In the genomic region with DNA sequence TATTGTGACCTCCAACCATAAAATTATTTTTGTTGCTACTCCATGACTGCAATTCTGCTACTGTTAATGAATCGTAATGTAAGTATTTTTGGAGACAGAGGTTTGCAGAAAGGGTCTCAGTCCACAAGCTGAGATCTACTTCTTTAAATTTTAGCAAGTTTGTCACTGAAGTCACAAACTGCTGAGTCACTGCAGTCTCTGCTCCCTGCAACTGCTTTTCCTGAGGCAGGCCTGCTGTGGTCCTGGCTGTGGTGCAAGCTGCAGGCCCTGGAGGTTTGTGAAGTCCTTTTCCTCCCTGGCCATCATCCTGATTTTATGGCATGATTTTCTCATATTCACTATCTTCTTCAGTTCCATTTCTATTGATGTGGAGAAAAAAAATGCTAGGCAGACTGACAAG, we compare ENCODE assay signal across 20 mouse cellular contexts.
DNase-seq lines count a peak whose midpoint lies in the region; ATAC-seq lines count a peak whose summit lies in the region.
"Had no signal": no experiment of that assay in that cellular context is flagged by ENCODE, and none has a peak within 500 bp of the region (broad histone marks: within the 10 kb centered on the region; RNA-seq: fewer than 3 reads in every experiment).

No protein-coding gene starts in this region.

- intact Hi-C loops in heart, postnatal 14 days (cut with DNase I) = no loop called here

- no peak overlapping the region for H3K4me3 ChIP-seq in heart, embryonic 11.5 days (ENCODE audit: low read depth, low read length)
- H3K4me3 ChIP-seq in hindbrain, embryonic 12.5 days = no peak overlapping the region
- H3K4me3 ChIP-seq in intestine, embryonic 16.5 days (ENCODE audit: low read length) = no peak overlapping the region
- H3K4me3 ChIP-seq: hindbrain, embryonic 15.5 days; liver, embryonic 13.5 days; midbrain, embryonic 12.5 days; myocyte had no signal

- no peaks in the 10 kb centered on the region for H3K4me1 ChIP-seq in heart, embryonic 11.5 days (ENCODE audit: control insufficient read depth, insufficient read depth, low read length)
- no peaks in the 10 kb centered on the region for H3K4me1 ChIP-seq in hindbrain, embryonic 12.5 days
- H3K4me1 ChIP-seq in intestine, embryonic 16.5 days (ENCODE audit: control insufficient read depth, insufficient read depth, low read length) = no peaks in the 10 kb centered on the region
- H3K4me1 ChIP-seq: hindbrain, embryonic 15.5 days; liver, embryonic 13.5 days; midbrain, embryonic 12.5 days had no signal

- no peaks in the 10 kb centered on the region for H3K36me3 ChIP-seq in heart, embryonic 11.5 days (ENCODE audit: control insufficient read depth, insufficient read depth, low read length)
- no peaks in the 10 kb centered on the region for H3K36me3 ChIP-seq in hindbrain, embryonic 12.5 days
- no peaks in the 10 kb centered on the region for H3K36me3 ChIP-seq in intestine, embryonic 16.5 days (ENCODE audit: control insufficient read depth, insufficient read depth, low read length)
- H3K36me3 ChIP-seq: hindbrain, embryonic 15.5 days; liver, embryonic 13.5 days; midbrain, embryonic 12.5 days had no signal

- no peak overlapping the region for H3K4me2 ChIP-seq in heart, embryonic 11.5 days
- no peak overlapping the region for H3K4me2 ChIP-seq in hindbrain, embryonic 12.5 days (replicated peaks)
- H3K4me2 ChIP-seq in intestine, embryonic 16.5 days (ENCODE audit: low read depth, low read length) = no peak overlapping the region
- H3K4me2 ChIP-seq: hindbrain, embryonic 15.5 days; liver, embryonic 13.5 days; midbrain, embryonic 12.5 days had no signal

- H3K9ac ChIP-seq in heart, embryonic 11.5 days (ENCODE audit: low read depth, low read length) = no peak overlapping the region
- H3K9ac ChIP-seq in hindbrain, embryonic 12.5 days = no peak overlapping the region
- no peak overlapping the region for H3K9ac ChIP-seq in intestine, embryonic 16.5 days (ENCODE audit: low read depth, low read length)
- H3K9ac ChIP-seq: hindbrain, embryonic 15.5 days; liver, embryonic 13.5 days; midbrain, embryonic 12.5 days had no signal

- 72% methylated on average over 1 of the region's 1 CpGs for WGBS in heart, embryonic 11.5 days (ENCODE audit: insufficient replicate concordance)
- 90% methylated on average over 1 of the region's 1 CpGs for WGBS in hindbrain, embryonic 12.5 days
- 85% methylated on average over 1 of the region's 1 CpGs for WGBS in intestine, embryonic 16.5 days

- no peak overlapping the region for H3K27ac ChIP-seq in heart, embryonic 11.5 days (ENCODE audit: low read depth, low read length)
- no peak overlapping the region for H3K27ac ChIP-seq in hindbrain, embryonic 12.5 days
- no peak overlapping the region for H3K27ac ChIP-seq in intestine, embryonic 16.5 days (ENCODE audit: low read length)
- H3K27ac ChIP-seq: hindbrain, embryonic 15.5 days; liver, embryonic 13.5 days; midbrain, embryonic 12.5 days had no signal

- H3K9me3 ChIP-seq in heart, embryonic 11.5 days (replicated peaks; ENCODE audit: control insufficient read depth, low read length) = no peaks in the 10 kb centered on the region
- no peaks in the 10 kb centered on the region for H3K9me3 ChIP-seq in hindbrain, embryonic 12.5 days (replicated peaks)
- no peaks in the 10 kb centered on the region for H3K9me3 ChIP-seq in intestine, embryonic 16.5 days (ENCODE audit: control insufficient read depth, low read length)
- H3K9me3 ChIP-seq: hindbrain, embryonic 15.5 days; liver, embryonic 13.5 days; midbrain, embryonic 12.5 days had no signal

- ATAC-seq in heart, embryonic 11.5 days (replicated peaks; ENCODE audit: insufficient number of reproducible peaks, low FRiP score, low TSS enrichment) = no peak
- ATAC-seq in hindbrain, embryonic 12.5 days (ENCODE audit: low FRiP score) = no peak
- no peak for ATAC-seq in intestine, embryonic 16.5 days
- ATAC-seq: forebrain, embryonic 16.5 days; lung, postnatal 0 days had no signal

- H3K27me3 ChIP-seq in heart, embryonic 11.5 days (ENCODE audit: control insufficient read depth, insufficient read depth, low read length) = no peaks in the 10 kb centered on the region
- no peaks in the 10 kb centered on the region for H3K27me3 ChIP-seq in hindbrain, embryonic 12.5 days
- no peaks in the 10 kb centered on the region for H3K27me3 ChIP-seq in intestine, embryonic 16.5 days (replicated peaks; ENCODE audit: control insufficient read depth, insufficient read depth, low read length)
- H3K27me3 ChIP-seq: hindbrain, embryonic 15.5 days; liver, embryonic 13.5 days; midbrain, embryonic 12.5 days had no signal

- DNase-seq in heart, adult 11 months = peak; percentile 92
- peak; percentile 75 for DNase-seq in 416B (ENCODE audit: low read depth)
- DNase-seq in brain, adult 2 months (ENCODE audit: low read depth, low spot score) = peak; percentile 37
- DNase-seq in heart, postnatal 14 days = peak; percentile 10 to 19
- no peak for DNase-seq in spleen, postnatal 4 days (ENCODE audit: low spot score in 2 of 2)
- DNase-seq: adrenal gland, adult 8-10 months; cerebellum, adult 18-20 months; kidney, adult 8-10 months; layer of hippocampus, adult 9-11 months; liver, embryonic 13.5 days; right cerebral cortex, postnatal 14 days; thymus, postnatal 14 days had no signal

Comparison
In these comparisons a context has a peak if more than half of its experiments do, and no peak if none do; other contexts are left out.
1. DNase-seq: peak in heart, adult 11 months (single experiment), 416B (single experiment), brain, adult 2 months (single experiment) and heart, postnatal 14 days (2 of 2); none in spleen, postnatal 4 days (0 of 2).